Mouse (Mus musculus) testis, adult 2 months (tissue): ENCODE measurements around the gene Timm44.

Experiments
- CTCF ChIP-seq: fragments of 200-500 bp; IDR thresholded peaks from 2 replicates; pipeline ENCODE4 v1.5.1; 2012; ENCODE audit warnings: low read depth, mild to moderate bottlenecking, inconsistent platforms, low read length, moderate library complexity; ENCODE audit not compliant: control insufficient read depth, insufficient read depth, insufficient replicate concordance
- POLR2A ChIP-seq: fragments of 200-500 bp; IDR thresholded peaks from 2 replicates; pipeline ENCODE4 v1.6.1; 2012; ENCODE audit warnings: low read depth, mild to moderate bottlenecking, inconsistent platforms, low read length, moderate library complexity; ENCODE audit not compliant: control insufficient read depth

- no peak for TF ChIP-seq CTCF
- no peak for TF ChIP-seq POLR2A
Measured at GRCm38 (mm10) chr8:4314852-4315251, 39.1 kb upstream of the Timm44 start.
